Mouse (Mus musculus): ENCODE measurements around the gene Ifih1.

- TF ChIP-seq GATA1 (IDR thresholded peaks at IDR 0.05; ENCODE audit: low read length) (no peak), TAL1 (IDR thresholded peaks at IDR 0.05; ENCODE audit: low read length) (no peak)
These were observed 60.3 kb downstream of the Ifih1 start for GRCm38 (mm10) chr2:62585769-62586168.

Data from erythroblast, embryonic 14.5 days (primary cell).